Mouse (Mus musculus): ENCODE results near the gene Myo18b.

The Myo18b gene

DNA sequence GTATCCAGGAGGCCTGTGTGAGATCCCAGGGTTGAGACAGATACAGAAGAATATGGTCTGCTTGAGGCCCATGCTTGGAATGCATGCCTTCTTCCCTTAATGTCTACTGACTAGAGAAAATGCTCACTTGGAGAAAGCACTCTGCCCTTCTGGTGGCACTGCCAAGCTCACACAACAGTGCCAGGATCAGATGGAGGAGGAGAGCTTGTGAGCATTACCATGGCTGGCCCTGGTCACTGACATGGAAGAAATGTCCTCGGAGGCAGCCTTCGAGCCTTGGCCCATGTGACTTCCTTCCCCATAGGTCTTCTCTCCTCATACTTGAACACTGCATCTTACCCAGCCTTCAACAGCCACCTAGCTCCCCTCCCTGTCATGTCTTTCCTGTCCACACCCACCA is 216.9 kb downstream of the Myo18b start:
- in situ Hi-C loops (cut with MboI, MseI) = no loop called here

- in situ Hi-C loops (cut with MboI, MseI) = no loop called here
These were observed 218.0 kb downstream of the Myo18b start for GRCm38 (mm10) chr5:112678153-112678552.

DNA sequence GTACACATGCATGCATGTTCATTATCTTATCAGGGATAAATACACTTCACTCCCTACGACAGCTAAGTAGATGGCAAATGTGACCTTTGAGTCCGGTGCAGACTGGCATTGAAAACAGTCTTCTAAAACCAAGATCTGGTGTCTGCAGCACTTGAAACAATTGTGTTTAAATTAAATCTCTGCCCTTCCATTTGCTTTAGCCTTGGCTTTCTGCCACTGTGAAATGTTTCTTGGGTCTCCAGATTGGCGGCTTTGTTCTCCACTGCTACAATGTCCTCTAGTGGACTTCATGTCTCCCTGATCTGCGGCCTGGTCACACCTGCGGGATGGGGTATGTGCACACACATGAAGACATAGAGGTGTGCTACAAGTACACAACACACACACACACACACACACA is 221.4 kb downstream of the Myo18b start:
- in situ Hi-C loops (cut with MboI, MseI) = no loop called here

- in situ Hi-C loops (cut with MboI, MseI) = no loop called here
These were observed 223.7 kb downstream of the Myo18b start for GRCm38 (mm10) chr5:112672457-112672856.

DNA sequence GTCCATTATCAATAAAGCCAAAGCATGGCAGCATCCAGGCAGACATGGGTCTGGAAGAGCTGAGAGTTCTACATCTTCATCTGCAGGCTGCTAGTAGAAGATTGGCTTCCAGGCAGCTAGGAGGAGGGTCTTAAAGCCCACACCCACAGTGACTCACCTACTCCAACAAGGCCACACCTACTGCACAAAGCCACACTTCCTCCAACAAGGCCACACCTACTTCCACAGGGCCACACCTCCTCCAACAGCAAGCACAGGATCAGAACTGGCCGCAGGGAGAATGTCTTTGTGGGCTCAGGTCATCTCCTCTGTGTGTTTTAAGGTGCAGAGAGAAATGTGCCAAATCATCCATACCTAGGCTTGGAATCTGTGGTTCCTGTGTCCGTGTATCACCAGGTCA is 224.2 kb downstream of the Myo18b start:
- in situ Hi-C loops (cut with MboI, MseI) = no loop called here

- in situ Hi-C loops (cut with MboI, MseI) = no loop called here
These were observed 229.0 kb downstream of the Myo18b start for GRCm38 (mm10) chr5:112667153-112667552.

DNA sequence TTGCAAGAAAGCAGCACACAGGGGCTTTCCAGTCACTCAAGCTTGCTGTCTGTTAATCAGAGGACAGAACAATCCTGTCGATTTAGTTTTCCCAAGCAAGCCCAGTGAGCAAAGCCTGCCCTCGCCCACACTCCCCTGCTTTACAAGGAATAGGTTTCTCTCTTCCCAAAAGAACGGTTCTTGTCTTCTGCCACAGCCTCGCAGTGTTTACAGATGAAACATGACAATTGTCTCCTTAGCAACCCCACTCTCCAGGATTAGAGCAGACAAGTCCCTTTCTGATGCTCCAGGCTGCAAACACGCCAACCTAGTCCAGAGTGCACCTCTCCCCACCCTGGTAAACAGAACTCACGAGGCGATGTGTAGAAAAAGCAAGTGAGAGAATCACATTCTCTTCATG is 230.5 kb downstream of the Myo18b start:
- in situ Hi-C loops (cut with MboI, MseI) = no loop called here

DNA sequence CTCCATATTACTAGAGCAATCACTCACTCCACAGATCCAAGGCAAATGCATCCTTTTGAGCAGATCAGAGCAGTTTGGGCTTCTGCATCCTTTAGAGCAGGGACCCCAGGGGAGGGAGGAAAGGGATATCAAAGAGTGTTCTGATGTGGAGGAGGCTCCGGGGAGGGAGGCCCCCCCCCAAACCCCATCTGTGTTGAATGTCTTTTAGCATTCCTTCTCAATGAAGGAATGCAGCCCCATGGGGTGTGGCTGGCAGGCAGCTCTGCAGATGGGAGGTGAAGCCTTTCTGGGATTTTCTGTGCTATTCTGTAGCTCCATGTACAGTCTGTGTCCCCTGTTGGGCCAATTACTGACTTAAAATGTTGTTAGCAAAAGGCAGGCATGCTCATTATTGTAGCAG is 232.5 kb downstream of the Myo18b start:
- in situ Hi-C loops (cut with MboI, MseI) = no loop called here

- in situ Hi-C loops (cut with MboI, MseI) = no loop called here
These were observed 235.2 kb downstream of the Myo18b start for GRCm38 (mm10) chr5:112660924-112661431.

DNA sequence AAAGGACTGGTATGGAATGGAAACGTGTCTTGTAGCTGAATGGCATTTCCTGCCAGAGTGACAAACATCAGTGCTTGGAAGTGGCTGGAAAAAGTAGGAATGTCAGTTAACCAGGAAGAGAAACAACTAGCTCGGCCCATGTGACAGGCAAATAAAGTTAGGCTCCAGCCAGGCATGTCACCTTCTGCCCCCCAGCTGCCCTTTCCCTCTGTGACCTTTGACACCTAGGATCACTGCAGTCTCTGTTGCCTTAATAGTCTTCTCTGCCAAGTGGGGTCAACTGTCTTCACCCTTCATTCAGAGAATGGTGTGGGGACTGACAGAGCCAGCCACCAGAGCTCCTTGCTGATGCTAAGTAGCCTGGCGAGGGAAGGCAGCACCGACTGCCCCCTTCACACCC is 236.9 kb downstream of the Myo18b start:
- in situ Hi-C loops (cut with MboI, MseI) = no loop called here

- in situ Hi-C loops (cut with MboI, MseI) = no loop called here
These were observed 239.4 kb downstream of the Myo18b start for GRCm38 (mm10) chr5:112656811-112657210.

- in situ Hi-C loops (cut with MboI, MseI) = no loop called here
These were observed 240.1 kb downstream of the Myo18b start for GRCm38 (mm10) chr5:112655986-112656541.

DNA sequence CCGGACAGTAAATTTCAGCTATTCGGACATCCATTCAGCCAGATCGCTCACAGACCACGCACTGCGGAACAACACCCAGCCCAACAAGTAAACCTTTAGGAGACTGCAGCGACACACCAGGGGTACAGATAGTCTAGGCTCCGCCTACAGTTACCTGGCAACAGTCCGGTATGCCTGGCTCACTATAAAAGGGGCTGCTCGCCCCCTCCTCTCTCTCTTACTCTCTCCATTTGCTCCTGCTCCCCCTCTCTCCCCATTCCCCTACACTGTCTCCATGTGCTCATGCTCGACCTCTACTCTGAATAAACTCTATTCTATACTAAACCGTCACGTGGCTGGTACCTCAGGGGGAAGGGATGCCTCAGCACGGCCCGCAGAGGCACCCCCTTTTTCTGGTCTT is 240.6 kb downstream of the Myo18b start:
- in situ Hi-C loops (cut with MboI, MseI) = no loop called here

GRCm38 (mm10) chr5:112652036-112652435 is 244.1 kb downstream of the Myo18b start:
- in situ Hi-C loops (cut with MboI, MseI) = no loop called here

- in situ Hi-C loops (cut with MboI, MseI) = loop anchor here (10.0 kb wide), 1 partner anchor 956 kb away; no protein-coding TSS in a partner anchor
These were observed 246.9 kb downstream of the Myo18b start for GRCm38 (mm10) chr5:112649164-112649702.

DNA sequence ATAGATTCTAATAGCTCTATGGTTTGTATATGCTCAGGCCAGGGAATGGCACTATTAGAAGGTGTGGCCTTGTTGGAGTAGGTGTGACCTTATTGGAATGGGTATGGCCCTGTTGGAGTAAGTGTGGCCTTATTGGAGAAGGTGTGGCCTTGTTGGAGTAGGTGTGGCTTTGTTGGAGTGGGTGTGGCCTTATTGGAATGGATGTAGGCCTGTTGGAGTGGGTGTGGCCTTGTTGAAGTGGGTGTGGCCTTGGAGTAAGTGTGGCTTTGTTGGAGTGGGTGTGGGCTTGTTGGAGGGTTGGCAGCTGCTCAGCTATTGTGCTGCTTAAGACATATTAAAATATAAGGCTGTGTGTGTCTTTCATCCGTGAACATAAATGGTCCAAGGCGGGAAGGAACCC is 249.3 kb downstream of the Myo18b start:
- in situ Hi-C loops (cut with MboI, MseI) = loop anchor here (10.0 kb wide), 1 partner anchor 958 kb away; no protein-coding TSS in a partner anchor

GRCm38 (mm10) chr5:112645535-112645934 is 250.6 kb downstream of the Myo18b start:
- in situ Hi-C loops (cut with MboI, MseI) = loop anchor here (10.0 kb wide), 1 partner anchor 959 kb away; no protein-coding TSS in a partner anchor

- in situ Hi-C loops (cut with MboI, MseI) = loop anchor here (10.0 kb wide), 1 partner anchor 961 kb away; no protein-coding TSS in a partner anchor
These were observed 252.5 kb downstream of the Myo18b start for GRCm38 (mm10) chr5:112643533-112644272.

- in situ Hi-C loops (cut with MboI, MseI) = loop anchor here (10.0 kb wide), 1 partner anchor 962 kb away; no protein-coding TSS in a partner anchor
These were observed 253.4 kb downstream of the Myo18b start for GRCm38 (mm10) chr5:112642731-112643130.

- in situ Hi-C loops (cut with MboI, MseI) = loop anchor here (10.0 kb wide), 1 partner anchor 963 kb away; no protein-coding TSS in a partner anchor
These were observed 254.4 kb downstream of the Myo18b start for GRCm38 (mm10) chr5:112641770-112642169.

DNA sequence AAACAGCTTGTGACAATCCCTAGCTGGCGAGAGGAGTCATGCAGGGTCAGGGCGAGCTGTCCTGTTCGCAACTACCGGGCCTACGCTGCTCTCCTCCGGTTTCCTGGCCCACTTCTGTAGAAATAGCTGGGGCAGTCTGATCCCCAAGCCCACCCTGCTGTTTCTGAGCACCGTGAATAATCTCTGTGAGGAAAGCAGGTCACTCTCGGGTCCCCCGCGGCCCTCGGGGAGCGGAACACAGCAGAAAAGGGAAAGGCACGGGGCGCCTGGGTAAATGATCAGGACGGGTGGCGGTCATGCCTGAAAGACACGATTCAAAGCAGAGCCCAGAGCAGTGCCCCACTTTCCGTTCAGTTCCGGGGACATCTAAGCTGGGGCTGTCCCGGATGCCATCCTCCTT is 255.0 kb downstream of the Myo18b start:
- in situ Hi-C loops (cut with MboI, MseI) = loop anchor here (10.0 kb wide), 1 partner anchor 964 kb away; no protein-coding TSS in a partner anchor

GRCm38 (mm10) chr5:112640651-112641050 is 255.5 kb downstream of the Myo18b start:
- in situ Hi-C loops (cut with MboI, MseI) = loop anchor here (10.0 kb wide), 1 partner anchor 964 kb away; no protein-coding TSS in a partner anchor
